Mouse (Mus musculus): Measurements from ENCODE around the gene Kncn.

The Kncn gene

GRCm38 (mm10) chr4:115885846-115886245, 1.6 kb downstream of the Kncn start:
- H3K36me3 ChIP-seq (ENCODE audit: insufficient read depth, low read length) = no peaks in the 10 kb centered on the region
- H3K27me3 ChIP-seq (ENCODE audit: insufficient read depth, low read length) = peaks cover 96% of the 10 kb centered on the region
- 0 out of 2 replicates have a peak, but pooled peaks cover 4% of the 10 kb centered on the region for H3K9me3 ChIP-seq (ENCODE audit: low read length)
- H3K4me3 ChIP-seq (replicated peaks; ENCODE audit: low read length) = no peak overlapping the region
- H3K4me1 ChIP-seq (replicated peaks; ENCODE audit: low read depth, low read length) = peaks cover 12% of the 10 kb centered on the region
- TF ChIP-seq CTCF (conservative IDR thresholded peaks at IDR 0.05; ENCODE audit: low read length) (no peak), NANOG (IDR thresholded peaks at IDR 0.05; ENCODE audit: borderline replicate concordance, low read length) (no peak), POU5F1 (IDR thresholded peaks at IDR 0.05; ENCODE audit: borderline replicate concordance, low read length) (no peak)

- Histone ChIP-seq H3K4me1 (replicated peaks; ENCODE audit: low read depth, low read length) (peaks cover 18% of the 10 kb centered on the region), H3K27me3 (ENCODE audit: insufficient read depth, low read length) (peaks cover 96% of the 10 kb centered on the region), H3K9me3 (ENCODE audit: low read length) (0 out of 2 replicates have a peak, but pooled peaks cover 4% of the 10 kb centered on the region), H3K36me3 (ENCODE audit: insufficient read depth, low read length) (no peaks in the 10 kb centered on the region), H3K4me3 (replicated peaks; ENCODE audit: low read length) (no peak overlapping the region)
- TF ChIP-seq NANOG (IDR thresholded peaks at IDR 0.05; ENCODE audit: borderline replicate concordance, low read length) = no peak
- no peak for TF ChIP-seq CTCF (conservative IDR thresholded peaks at IDR 0.05; ENCODE audit: low read length)
- TF ChIP-seq POU5F1 (IDR thresholded peaks at IDR 0.05; ENCODE audit: borderline replicate concordance, low read length) = no peak
These were observed 2.7 kb downstream of the Kncn start for GRCm38 (mm10) chr4:115886875-115887274.

- no peak for TF ChIP-seq CTCF (conservative IDR thresholded peaks at IDR 0.05; ENCODE audit: low read length)
- no peak for TF ChIP-seq NANOG (IDR thresholded peaks at IDR 0.05; ENCODE audit: borderline replicate concordance, low read length)
- no peak for TF ChIP-seq POU5F1 (IDR thresholded peaks at IDR 0.05; ENCODE audit: borderline replicate concordance, low read length)
- Histone ChIP-seq H3K4me3 (replicated peaks; ENCODE audit: low read length) (peak overlapping the region; percentile 69), H3K36me3 (ENCODE audit: insufficient read depth, low read length) (no peaks in the 10 kb centered on the region), H3K4me1 (replicated peaks; ENCODE audit: low read depth, low read length) (peaks cover 29% of the 10 kb centered on the region), H3K9me3 (ENCODE audit: low read length) (0 out of 2 replicates have a peak, but pooled peaks cover 4% of the 10 kb centered on the region), H3K27me3 (ENCODE audit: insufficient read depth, low read length) (peaks cover 81% of the 10 kb centered on the region)
These were observed 5.9 kb downstream of the Kncn start for GRCm38 (mm10) chr4:115890066-115890465.

- H3K4me3 ChIP-seq (replicated peaks; ENCODE audit: low read length) = peak within 1 kb of the TSS; percentile 69
- H3K9me3 ChIP-seq (ENCODE audit: low read length) = 0 out of 2 replicates have a peak, but pooled peaks cover 4% of the 10 kb centered on the region
- no peak for TF ChIP-seq POU5F1 (IDR thresholded peaks at IDR 0.05; ENCODE audit: borderline replicate concordance, low read length)
- TF ChIP-seq NANOG (IDR thresholded peaks at IDR 0.05; ENCODE audit: borderline replicate concordance, low read length) = no peak
- no peak for TF ChIP-seq CTCF (conservative IDR thresholded peaks at IDR 0.05; ENCODE audit: low read length)
- H3K27me3 ChIP-seq (ENCODE audit: insufficient read depth, low read length) = peaks cover 80% of the 10 kb centered on the region
- H3K36me3 ChIP-seq (ENCODE audit: insufficient read depth, low read length) = no peaks in the 10 kb centered on the region
- peaks cover 34% of the 10 kb centered on the region for H3K4me1 ChIP-seq (replicated peaks; ENCODE audit: low read depth, low read length)
These were observed 6.4 kb downstream of the Kncn start, which contains the start of gene 6430628N08Rik for GRCm38 (mm10) chr4:115890553-115890952. Gene 6430628N08Rik (plus strand): TSS chr4:115890665.

- peaks cover 81% of the 10 kb centered on the region for H3K27me3 ChIP-seq (ENCODE audit: insufficient read depth, low read length)
- TF ChIP-seq POU5F1 (IDR thresholded peaks at IDR 0.05; ENCODE audit: borderline replicate concordance, low read length) = no peak
- TF ChIP-seq NANOG (IDR thresholded peaks at IDR 0.05; ENCODE audit: borderline replicate concordance, low read length) = no peak
- TF ChIP-seq CTCF (conservative IDR thresholded peaks at IDR 0.05; ENCODE audit: low read length) = no peak
These were observed 10.1 kb downstream of the Kncn start for GRCm38 (mm10) chr4:115894281-115894680.

GRCm38 (mm10) chr4:115897901-115898631, 13.9 kb downstream of the Kncn start:
- TF ChIP-seq CTCF (conservative IDR thresholded peaks at IDR 0.05; ENCODE audit: low read length) (no peak), NANOG (IDR thresholded peaks at IDR 0.05; ENCODE audit: borderline replicate concordance, low read length) (no peak), POU5F1 (IDR thresholded peaks at IDR 0.05; ENCODE audit: borderline replicate concordance, low read length) (no peak)
- Histone ChIP-seq H3K4me1 (replicated peaks; ENCODE audit: low read depth, low read length) (peaks cover 42% of the 10 kb centered on the region), H3K4me3 (replicated peaks; ENCODE audit: low read length) (peak overlapping the region; percentile 82), H3K36me3 (ENCODE audit: insufficient read depth, low read length) (no peaks in the 10 kb centered on the region), H3K9me3 (ENCODE audit: low read length) (no peaks in the 10 kb centered on the region), H3K27me3 (ENCODE audit: insufficient read depth, low read length) (peaks cover 79% of the 10 kb centered on the region)

More at GRCm38 (mm10) chr4:115894281-115894680, 10.1 kb downstream of the Kncn start:
- H3K4me1 ChIP-seq (replicated peaks; ENCODE audit: low read depth, low read length) = peaks cover 60% of the 10 kb centered on the region
- no peak overlapping the region for H3K4me3 ChIP-seq (replicated peaks; ENCODE audit: low read length)
- no peaks in the 10 kb centered on the region for H3K36me3 ChIP-seq (ENCODE audit: insufficient read depth, low read length)
- H3K9me3 ChIP-seq (ENCODE audit: low read length) = no peaks in the 10 kb centered on the region

- H3K9me3 ChIP-seq (ENCODE audit: low read length) = no peaks in the 10 kb centered on the region
- peaks cover 90% of the 10 kb centered on the region for H3K27me3 ChIP-seq (ENCODE audit: insufficient read depth, low read length)
- TF ChIP-seq POU5F1 (IDR thresholded peaks at IDR 0.05; ENCODE audit: borderline replicate concordance, low read length) (no peak), CTCF (conservative IDR thresholded peaks at IDR 0.05; ENCODE audit: low read length) (peak; percentile 56)
- no peaks in the 10 kb centered on the region for H3K36me3 ChIP-seq (ENCODE audit: insufficient read depth, low read length)
- no peak overlapping the region for H3K4me3 ChIP-seq (replicated peaks; ENCODE audit: low read length)
- peaks cover 17% of the 10 kb centered on the region for H3K4me1 ChIP-seq (replicated peaks; ENCODE audit: low read depth, low read length)
These were observed 18.6 kb downstream of the Kncn start for GRCm38 (mm10) chr4:115902816-115903215.

- no peak for TF ChIP-seq POU5F1 (IDR thresholded peaks at IDR 0.05; ENCODE audit: borderline replicate concordance, low read length)
- no peak for TF ChIP-seq CTCF (conservative IDR thresholded peaks at IDR 0.05; ENCODE audit: low read length)
- TF ChIP-seq NANOG (IDR thresholded peaks at IDR 0.05; ENCODE audit: borderline replicate concordance, low read length) = no peak
- Histone ChIP-seq H3K9me3 (ENCODE audit: low read length) (no peaks in the 10 kb centered on the region), H3K4me3 (replicated peaks; ENCODE audit: low read length) (no peak overlapping the region), H3K36me3 (ENCODE audit: insufficient read depth, low read length) (no peaks in the 10 kb centered on the region), H3K4me1 (replicated peaks; ENCODE audit: low read depth, low read length) (peaks cover 13% of the 10 kb centered on the region; the same call in 1 of the 2 replicates), H3K27me3 (ENCODE audit: insufficient read depth, low read length) (peaks cover 89% of the 10 kb centered on the region)
These were observed 20.2 kb downstream of the Kncn start for GRCm38 (mm10) chr4:115904375-115904774.
